Mouse (Mus musculus): ENCODE data around the gene Armc9.

The Armc9 gene

DNA sequence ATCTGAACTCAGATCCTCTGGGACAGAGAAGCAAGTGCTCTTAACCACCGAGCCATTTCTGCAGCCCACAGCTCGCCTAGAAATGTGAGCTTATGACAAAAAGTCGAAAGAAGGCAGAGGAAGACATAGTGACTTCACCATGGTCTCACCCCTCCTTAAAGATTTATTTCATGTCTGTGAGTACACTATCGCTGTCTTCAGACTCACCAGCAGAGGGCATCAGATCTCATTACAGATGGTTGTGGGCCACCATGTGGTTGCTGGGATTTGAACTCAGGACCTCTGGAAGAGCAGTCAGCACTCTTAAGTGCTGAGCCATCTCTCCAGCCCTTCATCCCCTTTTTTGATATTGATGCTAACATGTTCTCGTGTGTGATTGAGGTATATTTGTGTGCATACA is 20.0 kb downstream of the Armc9 start:
- DNase-seq (ENCODE audit: low spot score in 2 of 2): no peak

DNA sequence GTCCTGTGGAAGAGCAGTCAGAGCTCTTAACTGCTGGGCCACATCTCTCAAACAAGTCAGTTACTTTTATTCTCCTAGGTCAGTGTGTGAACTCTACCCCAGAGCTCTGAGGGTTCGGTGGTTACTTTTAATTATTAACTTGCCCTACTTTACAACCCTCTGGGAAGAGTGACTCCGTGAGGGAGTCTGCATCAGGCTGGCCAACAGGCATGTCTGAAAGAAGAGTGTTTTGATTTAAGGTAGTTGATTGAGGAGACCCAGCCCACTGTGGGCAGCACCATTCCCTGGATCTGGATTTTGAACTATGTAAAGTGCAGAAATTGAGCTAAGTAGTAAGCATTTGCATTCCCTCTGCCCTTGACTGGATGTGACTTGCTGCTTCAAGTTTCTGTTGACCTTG is 21.5 kb downstream of the Armc9 start:
- DNase-seq (ENCODE audit: low spot score in 2 of 2): no peak

DNA sequence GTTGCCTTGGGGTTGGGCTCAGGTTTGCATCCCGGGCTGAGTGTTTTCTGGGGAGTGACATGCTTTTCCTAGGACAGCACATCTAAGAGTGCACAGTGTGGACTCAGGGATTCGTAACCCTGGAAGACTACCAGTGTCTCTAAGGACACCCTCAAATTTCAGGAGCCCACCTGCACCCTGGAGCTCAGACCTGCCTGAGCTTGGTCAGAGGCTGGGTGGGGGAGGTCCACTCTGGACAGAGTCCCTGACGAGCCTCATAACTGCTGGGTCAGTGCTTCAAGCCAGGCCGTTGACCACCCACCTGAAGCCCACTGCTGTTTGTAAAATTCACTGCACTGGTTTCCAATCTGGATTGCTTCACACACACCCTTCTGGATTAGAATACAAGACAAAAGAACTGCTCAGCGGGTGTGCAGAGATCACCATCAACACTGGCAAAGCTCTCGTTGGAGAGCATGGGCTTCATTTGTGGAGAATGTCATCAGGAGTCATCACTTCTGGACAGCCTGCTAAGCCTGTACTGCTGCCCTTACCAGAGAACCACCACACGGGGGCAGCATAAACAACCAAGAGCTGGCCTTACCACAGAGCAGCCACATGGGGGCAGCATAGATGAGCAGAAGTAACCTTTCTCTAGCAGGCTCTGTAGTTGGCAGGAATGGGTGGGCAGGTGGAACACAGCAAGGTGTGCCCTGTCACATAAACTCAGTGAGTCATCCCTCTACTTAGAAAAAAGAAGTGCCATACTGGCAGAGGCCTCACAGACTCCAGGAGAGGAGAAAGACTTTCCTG is 24.1 kb downstream of the Armc9 start:
- DNase-seq (ENCODE audit: low spot score in 2 of 2): peak; percentile 70 to 74

DNA sequence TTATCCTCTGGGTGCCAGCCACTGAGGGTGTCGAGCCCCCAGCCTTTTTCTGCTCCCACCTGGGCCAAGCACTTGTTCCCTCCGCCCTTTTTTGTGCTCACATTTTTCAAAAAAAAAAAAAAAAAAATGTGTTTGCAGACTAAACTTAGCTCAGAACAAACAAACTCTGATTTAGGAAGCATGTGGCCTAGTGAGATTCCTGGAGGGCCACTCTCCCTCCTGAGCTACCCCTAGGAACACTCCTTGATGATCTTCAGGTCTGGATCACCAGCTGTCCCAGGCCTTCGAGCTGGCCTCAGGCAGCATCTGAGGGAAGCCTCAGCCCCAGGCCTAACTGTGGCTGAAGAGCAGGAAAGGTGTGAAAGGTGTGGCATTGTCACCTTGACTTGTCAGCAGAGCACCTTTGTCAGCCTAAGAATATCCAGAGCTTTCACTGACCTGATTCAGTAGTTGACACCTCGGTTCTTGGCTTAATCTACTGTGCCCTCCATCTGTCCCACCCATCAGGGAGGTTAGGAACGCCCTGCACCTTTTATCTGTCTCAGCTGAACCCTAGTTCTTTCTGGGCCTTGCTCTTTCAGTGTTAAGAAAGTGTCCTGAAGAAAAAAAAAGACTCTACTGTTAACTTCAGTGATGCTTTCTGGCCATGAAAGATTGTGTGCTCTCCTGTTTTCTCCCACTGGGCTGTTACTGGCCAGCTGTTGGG is 27.6 kb downstream of the Armc9 start:
- DNase-seq (ENCODE audit: low spot score in 2 of 2): no peak

DNA sequence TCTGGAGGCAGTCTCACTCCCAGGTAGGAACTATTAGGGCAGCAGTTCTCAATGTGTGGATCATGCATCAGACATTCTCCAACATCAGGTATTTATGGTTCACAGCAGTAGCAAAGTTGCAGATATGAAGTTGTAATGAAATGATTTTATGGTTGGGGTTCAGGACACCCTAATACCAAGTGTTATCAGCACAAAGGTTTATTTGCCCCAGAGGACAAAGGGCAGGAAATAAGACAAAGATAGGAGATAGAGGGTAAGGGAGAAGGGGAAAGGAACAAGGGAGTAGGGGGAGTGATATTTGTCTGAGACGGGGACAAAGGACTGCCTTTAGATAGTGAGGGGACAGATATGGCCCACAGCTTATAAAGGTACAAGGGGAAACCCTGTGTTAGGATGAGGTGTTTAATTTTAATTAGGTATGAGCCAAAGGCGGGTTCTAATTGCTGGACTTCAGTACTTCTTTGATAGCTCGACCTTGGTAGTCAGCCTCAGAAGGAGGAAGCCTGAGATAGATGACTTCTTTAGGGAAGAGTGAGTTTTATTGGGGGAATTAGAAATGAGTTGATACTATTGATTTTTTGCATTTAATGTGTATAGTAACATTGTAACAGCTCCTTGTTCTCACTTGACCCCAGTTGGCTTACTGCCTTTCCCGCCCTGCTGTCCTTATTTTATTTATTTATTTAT is 29.1 kb downstream of the Armc9 start:
- no peak for DNase-seq (ENCODE audit: low spot score in 2 of 2)

DNA sequence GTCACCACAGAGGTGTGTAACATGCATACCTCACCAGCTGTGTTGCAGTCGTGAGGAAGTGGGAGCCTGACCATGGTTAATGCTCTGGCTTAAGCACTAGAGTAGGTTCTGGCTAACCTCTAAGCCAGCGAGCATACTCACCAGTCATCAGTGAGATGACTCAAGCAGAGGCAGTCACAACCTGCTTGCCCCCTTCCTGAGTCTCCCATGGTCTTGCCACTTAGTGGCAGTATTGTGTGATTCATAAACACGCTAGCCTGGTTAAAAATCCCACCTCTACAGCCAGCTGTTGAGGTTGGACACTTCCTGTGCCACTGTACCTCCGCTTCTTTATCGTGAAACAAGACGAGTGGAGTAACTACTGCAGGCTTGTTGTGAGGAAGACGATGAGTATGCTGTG is 32.2 kb downstream of the Armc9 start:
- DNase-seq (ENCODE audit: low spot score in 2 of 2): no peak

DNA sequence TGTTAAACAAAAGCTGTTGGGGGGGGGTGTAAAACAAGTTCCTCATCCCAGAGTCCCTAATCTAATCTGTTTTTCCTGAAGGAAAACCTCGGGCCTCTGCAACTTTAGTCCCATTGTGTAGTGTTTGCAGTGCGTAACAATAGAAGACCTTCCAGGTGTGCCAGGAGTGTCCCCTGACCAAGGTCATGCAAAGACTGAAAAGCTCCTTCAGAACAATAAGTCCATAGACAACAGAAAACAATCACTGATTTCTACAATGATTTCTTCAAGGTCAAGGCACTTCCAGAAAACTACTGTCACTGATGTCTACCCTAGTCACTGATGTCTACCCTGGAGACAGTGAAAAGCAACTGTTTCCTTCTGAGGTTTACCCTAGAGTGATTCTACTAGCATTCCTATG is 33.3 kb downstream of the Armc9 start:
- no peak for DNase-seq (ENCODE audit: low spot score in 2 of 2)

DNA sequence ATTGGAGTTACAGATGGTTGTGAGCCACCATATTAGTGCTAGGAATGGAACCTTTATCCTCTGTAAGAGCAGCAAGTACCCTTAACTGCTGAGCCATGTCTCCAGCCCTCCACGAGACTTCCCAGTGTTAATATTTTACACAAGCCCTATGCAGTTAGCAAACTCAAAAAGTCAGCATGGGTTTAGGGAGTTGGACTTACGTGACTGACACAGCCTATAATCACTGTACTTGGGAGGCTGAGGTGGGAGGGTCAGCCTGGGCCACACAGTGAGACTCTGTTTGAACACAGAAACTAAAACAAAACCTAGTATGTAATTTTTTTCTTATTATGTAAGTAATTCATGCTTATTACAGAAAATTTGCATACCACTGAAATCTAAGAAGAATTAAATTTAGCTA is 33.7 kb downstream of the Armc9 start:
- no peak for DNase-seq (ENCODE audit: low spot score in 2 of 2)

DNA sequence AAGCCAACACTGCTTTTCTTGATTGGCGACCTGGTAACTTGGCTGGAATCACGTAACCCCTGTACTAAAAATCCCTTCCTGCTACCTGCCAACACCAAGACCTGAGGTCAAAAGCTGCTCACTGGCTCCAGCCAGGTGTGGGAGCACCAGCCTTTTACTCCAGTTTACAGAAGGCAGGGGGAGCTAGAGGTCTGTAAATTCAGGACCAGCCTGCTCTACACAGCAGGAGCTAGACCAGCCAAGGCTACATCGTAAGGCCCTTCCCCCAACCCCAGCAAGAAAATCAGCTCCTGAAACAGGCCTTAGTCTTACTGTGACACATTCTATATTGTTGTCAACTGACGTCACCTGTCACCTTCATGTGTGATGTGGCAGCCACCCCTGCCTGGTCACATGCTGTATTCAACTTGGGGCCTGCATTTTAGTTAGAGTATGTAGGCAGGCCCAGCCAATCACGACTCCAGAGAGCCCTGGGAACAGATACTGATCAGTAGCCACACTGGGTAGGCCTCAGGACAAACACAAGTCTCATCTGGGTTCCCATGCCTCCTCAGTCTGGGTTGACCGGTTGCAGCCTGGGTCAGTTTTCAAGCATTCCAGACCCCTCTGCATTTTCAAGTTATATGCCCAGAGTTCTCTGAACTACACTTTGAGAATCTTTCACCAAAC is 34.6 kb downstream of the Armc9 start:
- no peak for DNase-seq (ENCODE audit: low spot score in 2 of 2)

DNA sequence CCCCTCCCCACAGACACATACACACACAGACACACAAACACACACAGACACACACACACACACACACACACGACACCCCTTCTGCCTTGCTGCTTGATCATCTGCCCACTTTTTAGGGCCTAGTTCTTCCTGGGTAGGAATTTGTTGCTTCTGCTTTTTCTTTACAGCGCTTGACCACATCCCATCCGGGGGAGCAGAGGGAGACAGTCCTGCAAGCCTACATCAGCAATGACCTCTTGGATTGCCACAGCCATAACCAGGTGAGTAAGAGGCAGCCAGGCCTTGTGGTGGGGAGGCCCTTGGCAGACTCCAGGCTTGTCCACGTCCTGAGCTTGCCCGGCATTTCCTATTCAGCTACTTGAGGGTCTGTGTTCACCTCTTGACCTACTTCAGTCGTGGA is 36.3 kb downstream of the Armc9 start:
- DNase-seq (ENCODE audit: low spot score in 2 of 2): no peak

DNA sequence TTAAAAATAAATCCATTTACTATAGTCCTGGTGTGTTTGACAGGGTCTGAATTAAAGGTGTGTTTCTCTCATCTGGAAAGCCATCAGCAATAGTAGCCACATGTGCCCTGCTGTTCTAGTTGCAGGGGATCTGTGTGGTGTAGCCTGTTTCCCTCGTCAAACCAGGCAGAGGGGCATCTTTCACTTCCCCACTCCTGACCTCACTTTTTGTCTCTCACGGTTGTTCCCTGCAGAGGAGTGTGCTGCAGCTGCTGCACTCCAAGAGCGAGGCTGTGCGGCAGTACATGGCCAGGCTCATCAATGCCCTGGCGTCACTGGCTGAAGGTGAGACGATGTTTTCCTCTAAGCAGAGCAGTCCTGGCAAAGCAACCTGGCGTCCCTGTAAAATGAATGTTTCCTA is 39.5 kb downstream of the Armc9 start:
- DNase-seq (ENCODE audit: low spot score in 2 of 2): no peak

DNA sequence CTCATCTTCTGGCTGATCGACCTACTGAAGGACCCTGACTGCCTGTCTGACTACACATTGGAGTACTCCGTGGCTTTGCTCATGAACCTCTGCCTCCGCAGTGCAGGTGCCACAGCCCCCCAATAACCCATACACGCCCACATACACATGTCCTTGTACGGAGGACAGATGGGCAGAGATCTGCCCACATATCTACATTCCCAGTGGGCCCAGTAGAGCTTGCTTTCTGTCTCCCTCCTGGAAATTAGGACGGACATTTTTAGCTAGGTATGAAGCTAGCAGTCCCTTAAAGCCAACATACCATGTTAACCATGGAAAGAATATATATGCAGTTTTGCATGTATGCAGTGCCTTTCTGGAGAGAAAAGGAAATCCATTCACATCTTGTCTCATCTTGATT is 43.7 kb downstream of the Armc9 start:
- DNase-seq (ENCODE audit: low spot score in 2 of 2): no peak

DNA sequence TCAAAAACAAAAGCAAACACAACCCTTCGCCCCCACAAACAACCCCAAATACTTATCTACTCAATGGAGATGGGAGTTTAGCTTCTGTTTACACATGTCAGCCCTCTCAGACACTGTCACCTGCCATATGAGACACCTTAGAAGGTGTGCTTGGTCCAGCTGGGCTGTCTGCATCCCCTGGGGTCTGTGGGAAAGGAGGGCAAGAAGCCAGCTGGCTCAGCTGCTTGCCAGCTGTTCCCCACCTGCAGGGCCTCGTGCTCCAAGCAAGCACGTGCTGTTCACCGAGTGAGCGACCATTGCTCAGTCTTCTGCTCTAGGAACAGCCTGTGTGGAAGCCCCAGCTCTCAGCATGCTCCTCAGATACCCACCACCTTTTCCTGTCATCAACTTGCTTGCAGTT is 44.4 kb downstream of the Armc9 start:
- DNase-seq (ENCODE audit: low spot score in 2 of 2): no peak

DNA sequence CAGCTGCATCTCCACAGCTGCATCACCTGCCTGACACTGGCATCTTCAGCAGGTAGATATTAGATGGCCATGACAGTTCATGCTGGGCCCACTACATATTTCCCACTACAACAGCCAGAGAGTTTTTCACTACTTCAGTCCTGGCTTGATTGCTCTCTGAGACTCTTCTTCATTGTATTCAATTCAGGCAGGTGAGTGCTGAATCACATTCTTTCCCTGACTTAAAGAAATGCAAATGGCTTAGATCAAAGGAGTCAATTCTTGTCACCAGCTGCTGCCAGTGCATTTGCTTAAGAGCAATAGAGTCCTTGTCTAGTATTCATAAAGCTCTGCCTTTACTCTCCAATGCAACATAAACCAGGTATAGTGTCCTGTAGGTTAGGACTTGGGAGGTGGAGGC is 46.7 kb downstream of the Armc9 start:
- no peak for DNase-seq (ENCODE audit: low spot score in 2 of 2)

DNA sequence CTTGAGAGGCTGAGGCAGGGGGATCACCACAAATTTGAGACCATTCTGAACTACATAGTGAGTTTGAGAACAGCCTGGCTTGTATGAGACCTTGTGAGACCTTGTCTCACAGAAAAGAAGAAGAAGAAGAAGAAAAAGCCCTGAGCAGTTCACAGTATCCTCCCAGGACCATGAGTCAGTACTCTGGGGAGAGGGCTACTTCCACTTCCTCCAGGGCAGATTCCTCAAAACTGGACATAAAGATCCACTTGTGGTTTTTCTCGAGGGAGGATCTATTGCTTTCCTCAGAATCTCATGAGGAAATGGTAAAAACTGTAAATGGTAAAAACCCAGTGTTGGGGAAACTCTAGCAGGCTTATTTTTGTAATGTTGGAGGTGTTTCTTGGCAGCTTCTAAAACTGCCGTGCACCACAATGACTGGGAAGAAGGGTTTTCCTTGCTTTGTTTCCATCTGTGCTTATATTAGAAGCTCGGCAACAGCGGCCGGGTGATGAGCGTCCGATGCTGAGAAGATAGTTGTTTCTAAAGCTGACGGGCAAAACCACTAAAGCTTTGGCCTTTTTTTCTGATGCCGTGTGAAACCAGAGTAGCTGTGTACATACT is 48.1 kb downstream of the Armc9 start:
- DNase-seq (ENCODE audit: low spot score in 2 of 2): no peak

DNA sequence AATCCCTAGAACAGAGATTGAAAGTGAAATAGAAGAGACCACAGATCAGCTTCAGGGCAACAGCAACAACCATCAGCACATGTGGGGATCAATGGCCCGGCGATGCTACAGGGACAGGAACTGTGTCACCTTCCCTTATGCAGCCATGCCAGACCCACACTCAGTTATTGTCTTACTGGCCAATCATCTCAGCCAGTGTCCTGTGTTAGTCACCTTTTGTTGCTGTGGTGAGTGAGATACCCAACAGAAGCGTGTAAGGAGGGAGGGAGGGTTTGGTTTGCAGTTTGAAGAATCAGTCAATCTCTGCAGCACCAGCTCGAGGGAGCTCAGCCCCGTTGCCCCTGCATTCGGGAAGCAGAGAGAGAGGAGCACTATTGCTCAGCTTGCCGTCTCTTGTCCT is 56.1 kb downstream of the Armc9 start:
- DNase-seq (ENCODE audit: low spot score in 2 of 2): no peak

DNA sequence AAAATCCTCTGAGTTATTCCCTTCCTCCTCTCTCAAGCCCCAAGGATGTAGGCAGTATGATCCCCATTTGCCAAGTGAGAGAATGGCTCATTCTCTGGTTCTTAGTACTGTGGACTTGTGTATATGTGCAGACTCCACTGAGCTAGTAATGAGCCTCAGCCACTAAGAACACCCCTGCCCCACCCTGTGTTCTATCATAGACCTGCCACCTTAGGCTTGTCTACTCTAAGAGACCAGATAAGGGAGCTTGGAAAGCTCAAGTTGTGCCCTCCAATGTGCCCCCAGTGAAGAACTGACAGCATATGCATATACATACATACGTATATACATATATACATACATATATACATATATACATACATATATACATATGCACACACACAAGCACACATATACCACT is 56.9 kb downstream of the Armc9 start:
- DNase-seq (ENCODE audit: low spot score in 2 of 2): no peak

DNA sequence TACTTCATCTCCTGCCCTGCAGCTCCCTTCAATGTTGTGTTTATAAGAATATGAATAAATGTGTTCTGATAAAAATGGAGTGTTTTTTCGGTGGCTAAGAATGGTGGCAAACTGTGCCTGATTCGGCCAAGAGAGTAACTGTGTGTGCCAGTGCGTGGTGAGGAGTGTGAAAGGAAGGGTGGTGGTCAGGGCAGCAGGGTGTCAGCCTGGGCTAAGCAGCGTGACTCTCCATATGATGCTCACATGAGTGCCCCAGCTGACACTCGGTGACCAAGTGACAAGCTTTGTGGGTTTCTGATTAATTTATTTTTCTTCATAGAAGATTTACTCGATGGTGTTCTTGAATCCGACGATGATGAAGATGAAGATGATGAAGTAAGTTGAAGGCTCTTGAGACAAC is 58.2 kb downstream of the Armc9 start:
- DNase-seq (ENCODE audit: low spot score in 2 of 2): no peak

DNA sequence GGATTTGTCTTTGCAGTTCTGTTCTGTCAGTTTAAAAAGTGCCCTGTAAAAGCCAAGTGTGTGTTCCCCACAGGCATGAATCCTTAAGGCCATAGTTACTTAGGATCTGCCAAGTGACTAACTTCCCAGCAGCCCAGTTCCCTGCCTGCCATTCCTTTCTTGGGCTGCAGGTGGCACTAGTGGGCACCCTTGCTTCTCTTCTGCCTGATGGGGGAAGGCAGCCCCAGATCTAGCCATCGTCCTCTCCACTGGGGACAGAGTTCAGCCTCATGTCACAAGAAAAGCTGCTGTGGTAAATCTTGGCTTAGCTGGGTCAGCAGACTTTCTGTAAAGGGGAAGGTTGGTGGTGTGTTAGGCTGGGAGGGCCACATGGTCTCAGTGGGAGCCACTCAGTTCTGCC is 59.6 kb downstream of the Armc9 start:
- peak; percentile 73 to 83 for DNase-seq (ENCODE audit: low spot score in 2 of 2)

DNA sequence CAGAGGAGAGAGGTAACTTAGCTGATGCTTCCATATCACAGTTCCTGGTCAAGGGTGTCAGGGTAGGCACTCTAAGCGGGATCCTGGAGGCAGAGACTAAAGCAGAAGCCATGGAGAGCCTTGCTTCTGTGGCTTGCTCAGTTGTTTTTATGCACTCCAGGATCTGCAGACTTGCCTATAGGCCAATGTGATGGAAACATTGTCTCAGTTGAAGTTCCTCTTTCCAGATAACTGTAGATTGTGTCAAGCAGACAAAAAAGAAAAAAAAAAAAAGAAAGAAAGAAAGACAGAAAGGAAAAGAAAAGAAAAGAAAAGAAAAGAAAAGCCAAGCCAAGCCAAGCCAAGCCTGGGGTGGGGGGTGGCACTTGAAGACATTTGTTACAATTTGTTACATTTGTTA is 60.7 kb downstream of the Armc9 start:
- DNase-seq (ENCODE audit: low spot score in 2 of 2): no peak

DNA sequence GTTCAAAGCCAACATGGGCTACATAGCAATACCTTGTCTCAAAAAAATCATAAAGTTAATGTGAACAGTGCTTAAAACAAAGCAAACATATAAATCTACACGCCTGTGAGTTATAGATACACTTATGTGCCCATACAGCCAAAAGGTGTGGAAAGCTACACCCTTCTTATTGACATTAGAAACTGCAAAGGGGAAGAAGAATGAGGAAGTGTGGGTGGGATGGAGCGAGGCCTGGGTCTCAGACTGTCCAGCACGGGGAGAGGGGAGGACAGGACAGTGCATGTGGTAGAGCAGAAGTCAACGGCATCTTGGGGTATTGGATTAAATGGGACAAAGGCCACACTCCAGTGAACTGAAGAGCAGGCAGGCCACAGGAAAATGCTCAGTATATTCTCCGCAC is 61.8 kb downstream of the Armc9 start:
- no peak for DNase-seq (ENCODE audit: low spot score in 2 of 2)

DNA sequence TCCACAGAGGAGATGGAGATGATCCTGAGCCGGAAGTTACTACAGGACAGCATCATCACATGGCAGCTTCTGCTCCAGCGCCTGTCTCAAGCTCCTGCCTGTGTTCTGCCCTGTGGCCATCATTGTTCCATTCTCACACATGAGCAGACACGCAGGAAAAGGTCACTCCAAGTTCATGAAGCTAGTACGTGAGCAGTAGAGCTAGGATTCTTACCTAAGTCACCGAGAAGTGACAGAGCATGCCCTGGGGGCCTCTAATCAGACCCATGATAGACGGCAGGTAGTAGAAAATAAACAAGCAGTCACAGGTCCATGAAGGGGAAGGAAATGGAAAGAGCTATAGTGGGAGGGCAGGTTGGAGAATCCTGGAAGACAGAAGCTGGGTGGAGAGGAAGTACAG is 63.4 kb downstream of the Armc9 start:
- DNase-seq (ENCODE audit: low spot score in 2 of 2): no peak
